ENCODE assay signal across 30 mouse cellular contexts in genomic region chr2:118726873-118727272, GRCm38 (mm10). TPM values are rescaled to one million over a fixed set of nuclear protein-coding genes. Genes with fewer than 3 reads are reported as not detected.
DNase-seq lines count a peak whose midpoint lies in the region; ATAC-seq and TF ChIP-seq lines count a peak whose summit lies in the region.
"Had no signal": no experiment of that assay in that cellular context is flagged by ENCODE, and none has a peak within 500 bp of the region (broad histone marks: within the 10 kb centered on the region; RNA-seq: fewer than 3 reads in every experiment).

No protein-coding gene starts in this region.

- H3K27ac ChIP-seq in intestine, embryonic 15.5 days: 0 out of 2 replicates have a peak overlapping the region, but pooled peaks have one; percentile 70
- H3K27ac ChIP-seq in intestine, postnatal 0 days (ENCODE audit: low read depth, low read length): no peak overlapping the region
- no peak overlapping the region for H3K27ac ChIP-seq in liver, embryonic 16.5 days (ENCODE audit: low read length)
- H3K27ac ChIP-seq: heart, embryonic 13.5 days; hindbrain, postnatal 0 days; limb, embryonic 10.5 days; neural tube, embryonic 13.5 days had no signal

- H3K4me2 ChIP-seq in intestine, embryonic 15.5 days (replicated peaks): no peak overlapping the region
- no peak overlapping the region for H3K4me2 ChIP-seq in intestine, postnatal 0 days (replicated peaks; ENCODE audit: low read depth)
- H3K4me2 ChIP-seq in liver, embryonic 16.5 days (ENCODE audit: low read depth, low read length): no peak overlapping the region
- H3K4me2 ChIP-seq: neural tube, embryonic 13.5 days had no signal

- DNase-seq in right cerebral cortex, postnatal 25 days: peak; percentile 1
- no peak for DNase-seq in right cerebral cortex, postnatal 4 days
- DNase-seq in left cerebral cortex, postnatal 14 days (ENCODE audit: low spot score in 2 of 2): no peak
- DNase-seq in thymus, postnatal 25 days: no peak
- DNase-seq: adrenal gland, postnatal 10 days; cerebellum, adult 8-10 months; gastrocnemius, postnatal 10 days; heart, adult 18-20 months; heart, postnatal 14 days; kidney, adult 2 months had no signal

- no peak for TF ChIP-seq CTCF in intestine, postnatal 0 days (IDR thresholded peaks at IDR 0.05; ENCODE audit: low read depth)

- peaks cover 22% of the 10 kb centered on the region for H3K4me1 ChIP-seq in intestine, embryonic 15.5 days (replicated peaks)
- H3K4me1 ChIP-seq in intestine, postnatal 0 days (replicated peaks; ENCODE audit: control insufficient read depth, insufficient read depth, low read length): no peaks in the 10 kb centered on the region
- peaks cover 7% of the 10 kb centered on the region for H3K4me1 ChIP-seq in liver, embryonic 16.5 days (ENCODE audit: control insufficient read depth, low read depth, low read length)

- no peak for ATAC-seq in intestine, embryonic 15.5 days
- ATAC-seq in intestine, postnatal 0 days: no peak
- ATAC-seq in granulocyte monocyte progenitor cell, adult 5-6 weeks (replicated peaks; ENCODE audit: poor library complexity, severe bottlenecking): 0 out of 2 replicates have a peak, but pooled peaks have one; percentile 15
- ATAC-seq in liver, embryonic 16.5 days (ENCODE audit: low read depth): no peak
- ATAC-seq: forebrain, embryonic 14.5 days; hindbrain, postnatal 0 days; lung, postnatal 0 days; midbrain, embryonic 16.5 days had no signal

- intact Hi-C loops in left cerebral cortex, postnatal 14 days (cut with DNase I): no loop called here

- 93% methylated on average over 2 of the region's 2 CpGs for WGBS in intestine, embryonic 15.5 days
- WGBS in intestine, postnatal 0 days: 93% methylated on average over 2 of the region's 2 CpGs
- WGBS in liver, embryonic 16.5 days (ENCODE audit: insufficient replicate concordance): 54% methylated on average over 2 of the region's 2 CpGs

- H3K9me3 ChIP-seq in intestine, embryonic 15.5 days: no peaks in the 10 kb centered on the region
- no peaks in the 10 kb centered on the region for H3K9me3 ChIP-seq in intestine, postnatal 0 days (ENCODE audit: control insufficient read depth)
- H3K9me3 ChIP-seq in liver, embryonic 16.5 days (replicated peaks; ENCODE audit: control insufficient read depth, low read length): no peaks in the 10 kb centered on the region
- H3K9me3 ChIP-seq: G1E; heart, embryonic 13.5 days; limb, embryonic 10.5 days; neural tube, embryonic 13.5 days had no signal

- no peak overlapping the region for H3K9ac ChIP-seq in intestine, embryonic 15.5 days
- no peak overlapping the region for H3K9ac ChIP-seq in intestine, postnatal 0 days (ENCODE audit: low read depth, low read length)
- no peak overlapping the region for H3K9ac ChIP-seq in liver, embryonic 16.5 days (ENCODE audit: low read depth, low read length)
- H3K9ac ChIP-seq: heart, embryonic 13.5 days; neural tube, embryonic 13.5 days had no signal

- peaks cover 3% of the 10 kb centered on the region; the same call in 1 of the 2 replicates for H3K27me3 ChIP-seq in intestine, embryonic 15.5 days (replicated peaks)
- peaks cover 4% of the 10 kb centered on the region; the same call in 1 of the 2 replicates for H3K27me3 ChIP-seq in intestine, postnatal 0 days (replicated peaks; ENCODE audit: control insufficient read depth, insufficient read depth, low read length)
- peaks cover 3% of the 10 kb centered on the region; the same call in 1 of the 2 replicates for H3K27me3 ChIP-seq in liver, embryonic 16.5 days (ENCODE audit: control insufficient read depth, insufficient read depth, low read depth, low read length)

- H3K4me3 ChIP-seq in intestine, embryonic 15.5 days (replicated peaks): no peak overlapping the region
- no peak overlapping the region for H3K4me3 ChIP-seq in intestine, postnatal 0 days (ENCODE audit: low read depth, low read length)
- H3K4me3 ChIP-seq in liver, embryonic 16.5 days (ENCODE audit: low read depth, low read length): peak overlapping the region; percentile 33
- H3K4me3 ChIP-seq: heart, embryonic 13.5 days; limb, embryonic 10.5 days; myocyte; neural tube, embryonic 13.5 days had no signal

- H3K36me3 ChIP-seq in intestine, embryonic 15.5 days: no peaks in the 10 kb centered on the region
- no peaks in the 10 kb centered on the region for H3K36me3 ChIP-seq in intestine, postnatal 0 days (ENCODE audit: control insufficient read depth, insufficient read depth)
- no peaks in the 10 kb centered on the region for H3K36me3 ChIP-seq in liver, embryonic 16.5 days (ENCODE audit: control insufficient read depth, insufficient read depth)
- H3K36me3 ChIP-seq: G1E; heart, embryonic 13.5 days; limb, embryonic 10.5 days; neural tube, embryonic 13.5 days had no signal

RNA-seq across cellular contexts. Expression of gene Plcb2, which starts 1.4 kb away (rescaled TPM):
- polyA plus RNA-seq in intestine, embryonic 15.5 days (2015; fragmentation: Nextera tagmentation; extraction: Ambion mirVana): 1.2 and 1.6 TPM in 2 replicates
- polyA plus RNA-seq in intestine, postnatal 0 days (2015; fragmentation: Nextera tagmentation; extraction: Ambion mirVana): 0.59 and 0.76 TPM in 2 replicates
- 99.1 and 108 TPM in 2 replicates for total RNA-seq in granulocyte monocyte progenitor cell, adult 5-6 weeks (2014; fragmentation: Nextera tagmentation)
- 54.3 and 70.7 TPM in 2 replicates for total RNA-seq in granulocyte monocyte progenitor cell, adult 5-6 weeks (2017)
- polyA plus RNA-seq in liver, embryonic 16.5 days (2015; fragmentation: Nextera tagmentation; extraction: Ambion mirVana): 2.3 and 3.0 TPM in 2 replicates
- 1 to 10 TPM; 2.4 to 2.8 TPM for total RNA-seq in left cerebral cortex, postnatal 14 days (2021)
- polyA plus RNA-seq: myocyte had no signal

RNA-seq across cellular contexts. Expression of gene Inafm2, which starts 18.7 kb away (rescaled TPM):
- polyA plus RNA-seq in intestine, embryonic 15.5 days (2015; fragmentation: Nextera tagmentation; extraction: Ambion mirVana): 21.0 and 23.4 TPM in 2 replicates
- 24.7 and 26.2 TPM in 2 replicates for polyA plus RNA-seq in intestine, postnatal 0 days (2015; fragmentation: Nextera tagmentation; extraction: Ambion mirVana)
- total RNA-seq in granulocyte monocyte progenitor cell, adult 5-6 weeks (2014; fragmentation: Nextera tagmentation): 27.9 and 30.3 TPM in 2 replicates
- 15.0 and 24.8 TPM in 2 replicates for total RNA-seq in granulocyte monocyte progenitor cell, adult 5-6 weeks (2017)
- 12.0 and 12.1 TPM in 2 replicates for polyA plus RNA-seq in liver, embryonic 16.5 days (2015; fragmentation: Nextera tagmentation; extraction: Ambion mirVana)
- 10 to 100 TPM; 30.8 to 33.4 TPM for total RNA-seq in left cerebral cortex, postnatal 14 days (2021)

RNA-seq across cellular contexts. Expression of gene Ankrd63, which starts 23.1 kb away (rescaled TPM):
- polyA plus RNA-seq in intestine, embryonic 15.5 days (2015; fragmentation: Nextera tagmentation; extraction: Ambion mirVana): 0.30 TPM in 2 replicates
- polyA plus RNA-seq in intestine, postnatal 0 days (2015; fragmentation: Nextera tagmentation; extraction: Ambion mirVana): 0.63 and 0.65 TPM in 2 replicates
- total RNA-seq in granulocyte monocyte progenitor cell, adult 5-6 weeks (2014; fragmentation: Nextera tagmentation): 0.77 and 1.0 TPM in 2 replicates
- total RNA-seq in granulocyte monocyte progenitor cell, adult 5-6 weeks (2017): 0.62 and 0.69 TPM in 2 replicates
- polyA plus RNA-seq in liver, embryonic 16.5 days (2015; fragmentation: Nextera tagmentation; extraction: Ambion mirVana): 0.02 and 0.06 TPM in 2 replicates
- 10 to 100 TPM; 15.7 to 17.3 TPM for total RNA-seq in left cerebral cortex, postnatal 14 days (2021)
- total RNA-seq: hindbrain, postnatal 0 days; liver, adult 2 months had no signal
- polyA plus RNA-seq: G1E; hindbrain, embryonic 11.5 days; limb, embryonic 10.5 days; liver, adult 2 months; midbrain, embryonic 16.5 days; neural tube, embryonic 13.5 days had no signal

RNA-seq across cellular contexts. Expression of gene Ccdc9b, which starts 35.6 kb away (rescaled TPM):
- 1.1 TPM in 2 replicates for polyA plus RNA-seq in intestine, embryonic 15.5 days (2015; fragmentation: Nextera tagmentation; extraction: Ambion mirVana)
- 0.77 and 1.2 TPM in 2 replicates for polyA plus RNA-seq in intestine, postnatal 0 days (2015; fragmentation: Nextera tagmentation; extraction: Ambion mirVana)
- total RNA-seq in granulocyte monocyte progenitor cell, adult 5-6 weeks (2014; fragmentation: Nextera tagmentation): 0.92 and 2.3 TPM in 2 replicates
- total RNA-seq in granulocyte monocyte progenitor cell, adult 5-6 weeks (2017): 0.26 and 0.82 TPM in 2 replicates
- polyA plus RNA-seq in liver, embryonic 16.5 days (2015; fragmentation: Nextera tagmentation; extraction: Ambion mirVana): 0.26 and 0.37 TPM in 2 replicates
- 1 to 10 TPM; 3.1 to 3.3 TPM for total RNA-seq in left cerebral cortex, postnatal 14 days (2021)
- polyA plus RNA-seq: G1E had no signal

RNA-seq across cellular contexts. Expression of gene Phgr1, which starts 45.7 kb away (rescaled TPM):
- polyA plus RNA-seq in intestine, embryonic 15.5 days (2015; fragmentation: Nextera tagmentation; extraction: Ambion mirVana): 41.2 and 48.8 TPM in 2 replicates
- 66.7 and 88.7 TPM in 2 replicates for polyA plus RNA-seq in intestine, postnatal 0 days (2015; fragmentation: Nextera tagmentation; extraction: Ambion mirVana)
- total RNA-seq in granulocyte monocyte progenitor cell, adult 5-6 weeks (2014; fragmentation: Nextera tagmentation): not detected in 2 replicates
- total RNA-seq in granulocyte monocyte progenitor cell, adult 5-6 weeks (2017): not detected in 2 replicates
- 0.85 TPM in 1 of 2 replicates, not detected in the other for polyA plus RNA-seq in liver, embryonic 16.5 days (2015; fragmentation: Nextera tagmentation; extraction: Ambion mirVana)
- not detected for total RNA-seq in left cerebral cortex, postnatal 14 days (2021)
- total RNA-seq: adrenal gland, postnatal 10 days; G1E; gastrocnemius, postnatal 10 days; heart, adult 18-20 months; heart, postnatal 14 days; hindbrain, postnatal 0 days; layer of hippocampus, adult 18-20 months; layer of hippocampus, postnatal 14 days; left cerebral cortex, adult 8-10 months; liver, adult 2 months; megakaryocyte-erythroid progenitor cell, adult 5-6 weeks had no signal
- polyA plus RNA-seq: brain, embryonic 14.5 days; forebrain, embryonic 14.5 days; G1E; heart, embryonic 13.5 days; hindbrain, embryonic 11.5 days; hindbrain, postnatal 0 days; kidney, adult 2 months; limb, embryonic 10.5 days; midbrain, embryonic 16.5 days; myocyte; neural tube, embryonic 13.5 days had no signal
